Mouse (Mus musculus) heart, embryonic 15.5 days (tissue): ENCODE measurements around the gene Lemd2. TPM values are rescaled to one million over a fixed set of nuclear protein-coding genes. Genes with fewer than 3 reads are reported as not detected.

Experiments used
- ATAC-seq: fragments of 200-750 bp; cut with Nextera tagmentation; replicated peaks from 2 replicates; pipeline ENCODE4 v1.8.0; 2017; ENCODE audit warnings: low read depth, moderate TSS enrichment; ENCODE audit not compliant: insufficient number of reproducible peaks, insufficient read depth, low FRiP score
- H3K27ac ChIP-seq: fragments of 300-500 bp; sonication (generic); 2 replicates; pipeline ENCODE4 v1.5.1; 2015; ENCODE audit warnings: mild to moderate bottlenecking, inconsistent platforms
- H3K27me3 ChIP-seq: fragments of 300-500 bp; sonication (generic); 2 replicates; pipeline ENCODE4 v1.6.1; 2015; ENCODE audit warnings: inconsistent platforms
- H3K36me3 ChIP-seq: fragments of 300-500 bp; sonication (generic); 2 replicates; pipeline ENCODE4 v1.6.1; 2015; ENCODE audit warnings: mild to moderate bottlenecking, inconsistent platforms
- H3K4me1 ChIP-seq: fragments of 300-500 bp; sonication (generic); replicated peaks from 2 replicates; pipeline ENCODE4 v1.6.1; 2015; ENCODE audit warnings: inconsistent platforms
- H3K4me2 ChIP-seq: fragments of 300-500 bp; sonication (generic); 2 replicates; pipeline ENCODE4 v1.6.1; 2015; ENCODE audit warnings: inconsistent platforms, mild to moderate bottlenecking, moderate library complexity
- H3K4me3 ChIP-seq: fragments of 300-500 bp; sonication (generic); 2 replicates; pipeline ENCODE4 v1.5.1; 2015; ENCODE audit warnings: mild to moderate bottlenecking, inconsistent platforms
- H3K9ac ChIP-seq: fragments of 300-500 bp; sonication (generic); 2 replicates; pipeline ENCODE4 v1.6.1; 2015; ENCODE audit warnings: mild to moderate bottlenecking, inconsistent platforms
- H3K9me3 ChIP-seq: fragments of 300-500 bp; sonication (generic); replicated peaks from 2 replicates; pipeline ENCODE4 v1.6.1; 2016; ENCODE audit warnings: inconsistent platforms
- WGBS: fragments of 180-500 bp; shearing (Covaris S2); methylation state at CpG from one replicate; pipeline ENCODE4 v1.1.7; 2015; ENCODE audit warnings: mixed read lengths; 5-methylcytosine and 5-hydroxymethylcytosine counted together
- polyA plus RNA-seq: library from polyadenylated mRNA; unstranded; fragments of >200 nt; fragmentation: Nextera tagmentation; extraction: Ambion mirVana; gene quantifications from 2 replicates; pipeline ENCODE4 v1.2.1, GENCODE M21; 2015

Lemd2 gene
- polyA plus RNA-seq, 1 experiment from 2014 or later: 7.2 TPM

- Histone ChIP-seq H3K4me3 (no peak overlapping the region), H3K4me2 (no peak overlapping the region), H3K36me3 (peaks cover 52% of the 10 kb centered on the region), H3K9ac (no peak overlapping the region), H3K9me3 (no peaks in the 10 kb centered on the region), H3K27me3 (no peaks in the 10 kb centered on the region), H3K27ac (no peak overlapping the region), H3K4me1 (peaks cover 15% of the 10 kb centered on the region)
- ATAC-seq: no peak
- WGBS: 77% methylated on average over 11 of the region's 11 CpGs
These were observed 3.5 kb downstream of the Lemd2 start for GRCm38 (mm10) chr17:27200801-27201200.

GRCm38 (mm10) chr17:27199864-27200263 is 4.4 kb downstream of the Lemd2 start:
- peaks cover 15% of the 10 kb centered on the region for H3K4me1 ChIP-seq
- no peaks in the 10 kb centered on the region for H3K9me3 ChIP-seq
- H3K4me3 ChIP-seq: no peak overlapping the region
- no peak overlapping the region for H3K27ac ChIP-seq
- 44% methylated on average over 7 of the region's 7 CpGs for WGBS
- ATAC-seq: no peak
- no peak overlapping the region for H3K4me2 ChIP-seq
- no peaks in the 10 kb centered on the region for H3K27me3 ChIP-seq
- no peak overlapping the region for H3K9ac ChIP-seq
- H3K36me3 ChIP-seq: peaks cover 62% of the 10 kb centered on the region

GRCm38 (mm10) chr17:27199205-27199604 is 5.1 kb downstream of the Lemd2 start:
- H3K4me3 ChIP-seq: no peak overlapping the region
- H3K36me3 ChIP-seq: peaks cover 68% of the 10 kb centered on the region
- no peak for ATAC-seq
- H3K9ac ChIP-seq: no peak overlapping the region
- H3K9me3 ChIP-seq: no peaks in the 10 kb centered on the region
- H3K4me2 ChIP-seq: no peak overlapping the region
- 95% methylated on average over 9 of the region's 9 CpGs for WGBS
- H3K27ac ChIP-seq: no peak overlapping the region
- H3K27me3 ChIP-seq: no peaks in the 10 kb centered on the region
- peaks cover 12% of the 10 kb centered on the region for H3K4me1 ChIP-seq

GRCm38 (mm10) chr17:27196206-27196605 is 8.1 kb downstream of the Lemd2 start:
- H3K36me3 ChIP-seq: peaks cover 85% of the 10 kb centered on the region
- 79% methylated on average over 9 of the region's 9 CpGs for WGBS

GRCm38 (mm10) chr17:27194258-27195185 is 9.7 kb downstream of the Lemd2 start:
- Histone ChIP-seq H3K9ac (no peak overlapping the region), H3K4me2 (no peak overlapping the region), H3K27me3 (no peaks in the 10 kb centered on the region), H3K4me1 (0 out of 2 replicates have a peak, but pooled peaks cover 3% of the 10 kb centered on the region), H3K4me3 (no peak overlapping the region), H3K27ac (no peak overlapping the region), H3K36me3 (peaks cover 85% of the 10 kb centered on the region), H3K9me3 (no peaks in the 10 kb centered on the region)
- 62% methylated on average over 20 of the region's 20 CpGs for WGBS
- no peak for ATAC-seq

More at GRCm38 (mm10) chr17:27196206-27196605, 8.1 kb downstream of the Lemd2 start:
- H3K9ac ChIP-seq: no peak overlapping the region
- H3K4me2 ChIP-seq: no peak overlapping the region
- H3K27ac ChIP-seq: no peak overlapping the region
- H3K27me3 ChIP-seq: no peaks in the 10 kb centered on the region
- ATAC-seq: no peak
- no peak overlapping the region for H3K4me3 ChIP-seq
- no peaks in the 10 kb centered on the region for H3K9me3 ChIP-seq
- 0 out of 2 replicates have a peak, but pooled peaks cover 3% of the 10 kb centered on the region for H3K4me1 ChIP-seq

- H3K4me1 ChIP-seq: 0 out of 2 replicates have a peak, but pooled peaks cover 3% of the 10 kb centered on the region
- no peak for ATAC-seq
- peaks cover 4% of the 10 kb centered on the region; the same call in 1 of the 2 replicates for H3K27me3 ChIP-seq
- no peak overlapping the region for H3K9ac ChIP-seq
- H3K9me3 ChIP-seq: no peaks in the 10 kb centered on the region
- no peak overlapping the region for H3K4me2 ChIP-seq
- H3K36me3 ChIP-seq: peaks cover 61% of the 10 kb centered on the region
- H3K27ac ChIP-seq: no peak overlapping the region
- WGBS: 44% methylated on average over 5 of the region's 5 CpGs
- H3K4me3 ChIP-seq: no peak overlapping the region
These were observed 12.5 kb downstream of the Lemd2 start for GRCm38 (mm10) chr17:27191804-27192203.

GRCm38 (mm10) chr17:27191189-27191588 is 13.1 kb downstream of the Lemd2 start:
- 81% methylated on average over 6 of the region's 6 CpGs for WGBS
- no peak overlapping the region for H3K27ac ChIP-seq
- H3K9me3 ChIP-seq: no peaks in the 10 kb centered on the region
- H3K27me3 ChIP-seq: peaks cover 4% of the 10 kb centered on the region; the same call in 1 of the 2 replicates
- no peak overlapping the region for H3K4me2 ChIP-seq
- H3K4me3 ChIP-seq: no peak overlapping the region
- H3K4me1 ChIP-seq: 0 out of 2 replicates have a peak, but pooled peaks cover 3% of the 10 kb centered on the region
- peaks cover 58% of the 10 kb centered on the region for H3K36me3 ChIP-seq
- no peak for ATAC-seq
- H3K9ac ChIP-seq: no peak overlapping the region

- peaks cover 46% of the 10 kb centered on the region for H3K36me3 ChIP-seq
- 0 out of 2 replicates have a peak, but pooled peaks have one; percentile 25 for ATAC-seq
- no peak overlapping the region for H3K9ac ChIP-seq
These were observed 14.5 kb downstream of the Lemd2 start for GRCm38 (mm10) chr17:27189640-27190216.

GRCm38 (mm10) chr17:27188883-27189282 is 15.4 kb downstream of the Lemd2 start:
- no peaks in the 10 kb centered on the region for H3K9me3 ChIP-seq
- peaks cover 37% of the 10 kb centered on the region for H3K36me3 ChIP-seq
- H3K27ac ChIP-seq: no peak overlapping the region
- H3K4me1 ChIP-seq: 0 out of 2 replicates have a peak, but pooled peaks cover 3% of the 10 kb centered on the region
- no peak for ATAC-seq
- H3K27me3 ChIP-seq: peaks cover 4% of the 10 kb centered on the region; the same call in 1 of the 2 replicates
- WGBS: 69% methylated on average over 9 of the region's 9 CpGs
- H3K4me3 ChIP-seq: no peak overlapping the region
- H3K4me2 ChIP-seq: no peak overlapping the region
- no peak overlapping the region for H3K9ac ChIP-seq

More at GRCm38 (mm10) chr17:27189640-27190216, 14.5 kb downstream of the Lemd2 start:
- H3K27ac ChIP-seq: no peak overlapping the region
- H3K27me3 ChIP-seq: peaks cover 4% of the 10 kb centered on the region; the same call in 1 of the 2 replicates
- no peak overlapping the region for H3K4me3 ChIP-seq
- H3K4me1 ChIP-seq: 0 out of 2 replicates have a peak, but pooled peaks cover 3% of the 10 kb centered on the region
- H3K9me3 ChIP-seq: no peaks in the 10 kb centered on the region
- 46% methylated on average over 10 of the region's 10 CpGs for WGBS
- H3K4me2 ChIP-seq: no peak overlapping the region

GRCm38 (mm10) chr17:27187059-27187458 is 17.2 kb downstream of the Lemd2 start:
- H3K36me3 ChIP-seq: peaks cover 20% of the 10 kb centered on the region; the same call in 1 of the 2 replicates
- 0 out of 2 replicates have a peak, but pooled peaks cover 3% of the 10 kb centered on the region for H3K4me1 ChIP-seq
- WGBS: 51% methylated on average over 5 of the region's 5 CpGs
- no peak for ATAC-seq
- no peak overlapping the region for H3K27ac ChIP-seq
- no peak overlapping the region for H3K9ac ChIP-seq
- no peak overlapping the region for H3K4me3 ChIP-seq
- no peaks in the 10 kb centered on the region for H3K9me3 ChIP-seq
- H3K4me2 ChIP-seq: no peak overlapping the region
- peaks cover 4% of the 10 kb centered on the region; the same call in 1 of the 2 replicates for H3K27me3 ChIP-seq

GRCm38 (mm10) chr17:27186068-27186467 is 18.2 kb downstream of the Lemd2 start:
- Histone ChIP-seq H3K4me2 (no peak overlapping the region), H3K27me3 (peaks cover 4% of the 10 kb centered on the region; the same call in 1 of the 2 replicates), H3K4me3 (no peak overlapping the region), H3K9me3 (no peaks in the 10 kb centered on the region), H3K9ac (no peak overlapping the region), H3K36me3 (peaks cover 11% of the 10 kb centered on the region; the same call in 1 of the 2 replicates), H3K4me1 (no peaks in the 10 kb centered on the region), H3K27ac (no peak overlapping the region)
- whole genome bisulfite sequencing: 91% methylated on average over 3 of the region's 3 CpGs
- ATAC-seq: no peak
